Mouse (Mus musculus) left cerebral cortex, postnatal 4 days (tissue): ENCODE measurements at regions not wholly inside any gene's neighbourhood (a gene's known extent, or its start where the extent isn't known, plus 50 kb on each side); places are given as distances from the start of the nearest gene placed in this dataset.
A peak's percentile ranks its signal among the peaks of the same experiment; 100 is the strongest.
"Not testable (repeated sequence)": the region's sequence is repeated elsewhere in the genome, so short reads cannot be mapped to it uniquely, and the experiment has no call there.

ENCODE experiments used
- DNase-seq: peaks from one replicate; pipeline ENCODE4 v3.0.0-alpha.2; 2022
- intact Hi-C: fragments of 180-260 bp; cut with DNase I; formaldehyde crosslinking; loops from one replicate; pipeline ENCODE4 v1.15.1; 2025

- no peak for DNase-seq
- intact Hi-C loops = no loop called here
These were observed 244.0 kb upstream of the Intu start for GRCm38 (mm10) chr3:40286959-40287710.

- DNase-seq = no peak
- intact Hi-C loops = no loop called here
These were observed 234.0 kb upstream of the Intu start for GRCm38 (mm10) chr3:40297120-40297519.

GRCm38 (mm10) chr3:40320319-40320718 lies 210.8 kb upstream of the Intu start:
- DNase-seq = no peak
- intact Hi-C loops = no loop called here

- intact Hi-C loops = no loop called here
- DNase-seq = no peak
These were observed 204.9 kb upstream of the Intu start for GRCm38 (mm10) chr3:40325872-40326803.

GRCm38 (mm10) chr3:40339492-40340030 lies 191.5 kb upstream of the Intu start:
- intact Hi-C loops = no loop called here

GRCm38 (mm10) chr3:40355103-40355502 lies 176.0 kb upstream of the Intu start:
- DNase-seq = no peak
- intact Hi-C loops = no loop called here

More at GRCm38 (mm10) chr3:40339492-40340030, 191.5 kb upstream of the Intu start:
- DNase-seq = no peak

- intact Hi-C loops = no loop called here
These were observed 162.7 kb upstream of the Intu start for GRCm38 (mm10) chr3:40368421-40368820.

GRCm38 (mm10) chr3:40371411-40371810 lies 159.7 kb upstream of the Intu start:
- no peak for DNase-seq
- intact Hi-C loops = no loop called here

More at GRCm38 (mm10) chr3:40368421-40368820, 162.7 kb upstream of the Intu start:
- peak; percentile 10 for DNase-seq

GRCm38 (mm10) chr3:40376220-40376619 lies 154.9 kb upstream of the Intu start:
- intact Hi-C loops, DNase-seq: not testable (repeated sequence)

- intact Hi-C loops = no loop called here
- no peak for DNase-seq
These were observed 153.7 kb upstream of the Intu start for GRCm38 (mm10) chr3:40377416-40377815.

- intact Hi-C loops = no loop called here
- DNase-seq = no peak
These were observed 152.0 kb upstream of the Intu start for GRCm38 (mm10) chr3:40379063-40379462.

- intact Hi-C loops = loop anchor here (2.0 kb wide), 1 partner anchor 1507 kb away; no protein-coding TSS in a partner anchor
- DNase-seq = peak; percentile 34
These were observed 139.5 kb upstream of the Intu start for GRCm38 (mm10) chr3:40391631-40392030.

- DNase-seq = no peak
- intact Hi-C loops = no loop called here
These were observed 132.9 kb upstream of the Intu start for GRCm38 (mm10) chr3:40398184-40398583.

- intact Hi-C loops = no loop called here
- DNase-seq = no peak
These were observed 127.7 kb upstream of the Intu start for GRCm38 (mm10) chr3:40403402-40403801.

GRCm38 (mm10) chr3:40405095-40405948 lies 125.8 kb upstream of the Intu start:
- intact Hi-C loops = no loop called here
- no peak for DNase-seq

- no peak for DNase-seq
- intact Hi-C loops = no loop called here
These were observed 125.2 kb upstream of the Intu start for GRCm38 (mm10) chr3:40405949-40406236.

GRCm38 (mm10) chr3:40408921-40409488 lies 122.1 kb upstream of the Intu start:
- intact Hi-C loops = no loop called here
- DNase-seq = no peak

GRCm38 (mm10) chr3:40410749-40411310 lies 120.3 kb upstream of the Intu start:
- intact Hi-C loops = no loop called here

GRCm38 (mm10) chr3:40425183-40425844 lies 105.8 kb upstream of the Intu start:
- intact Hi-C loops = not testable (repeated sequence)

More at GRCm38 (mm10) chr3:40410749-40411310, 120.3 kb upstream of the Intu start:
- no peak for DNase-seq

More at GRCm38 (mm10) chr3:40425183-40425844, 105.8 kb upstream of the Intu start:
- not testable (repeated sequence) for DNase-seq
